Mouse (Mus musculus) limb, embryonic 13.5 days (tissue): ENCODE measurements around the gene Grip1. TPM values are rescaled to one million over a fixed set of nuclear protein-coding genes. Genes with fewer than 3 reads are reported as not detected.
A peak's percentile ranks its signal among the peaks of the same experiment; 100 is the strongest.

Experiments
- ATAC-seq: fragments of 200-750 bp; cut with Nextera tagmentation; 2 replicates; pipeline ENCODE4 v1.8.0; 2017; ENCODE audit warnings: low read depth, moderate number of reproducible peaks, moderate TSS enrichment; ENCODE audit not compliant: low FRiP score
- H3K27ac ChIP-seq: fragments of 300-500 bp; sonication (generic); 2 replicates; pipeline ENCODE4 v1.5.1; 2015; ENCODE audit warnings: inconsistent platforms, mild to moderate bottlenecking, moderate library complexity
- H3K27me3 ChIP-seq: fragments of 300-500 bp; sonication (generic); 2 replicates; pipeline ENCODE4 v1.6.1; 2015; ENCODE audit warnings: mild to moderate bottlenecking, inconsistent platforms
- H3K36me3 ChIP-seq: fragments of 300-500 bp; sonication (generic); 2 replicates; pipeline ENCODE4 v1.6.1; 2015; ENCODE audit warnings: inconsistent platforms, mild to moderate bottlenecking, moderate library complexity
- H3K4me1 ChIP-seq: fragments of 300-500 bp; sonication (generic); 2 replicates; pipeline ENCODE4 v1.6.1; 2015; ENCODE audit warnings: inconsistent platforms
- H3K4me2 ChIP-seq: fragments of 300-500 bp; sonication (generic); replicated peaks from 2 replicates; pipeline ENCODE4 v1.6.1; 2015; ENCODE audit warnings: inconsistent platforms, mild to moderate bottlenecking, moderate library complexity
- H3K4me3 ChIP-seq: fragments of 300-500 bp; sonication (generic); 2 replicates; pipeline ENCODE4 v1.5.1; 2015; ENCODE audit warnings: moderate library complexity, mild to moderate bottlenecking, inconsistent platforms
- H3K9ac ChIP-seq: fragments of 300-500 bp; sonication (generic); 2 replicates; pipeline ENCODE4 v1.6.1; 2015; ENCODE audit warnings: mild to moderate bottlenecking, inconsistent platforms
- H3K9me3 ChIP-seq: fragments of 300-500 bp; sonication (generic); 2 replicates; pipeline ENCODE4 v1.6.1; 2016; ENCODE audit warnings: inconsistent platforms
- WGBS: fragments of 180-500 bp; shearing (Covaris S2); methylation state at CpG from one replicate; pipeline ENCODE4 v1.1.7; 2015; 5-methylcytosine and 5-hydroxymethylcytosine counted together
- polyA plus RNA-seq: library from polyadenylated mRNA; unstranded; fragments of >200 nt; fragmentation: Nextera tagmentation; extraction: Ambion mirVana; gene quantifications from 2 replicates; pipeline ENCODE4 v1.2.1, GENCODE M21; 2015

Grip1 gene
- polyA plus RNA-seq, 1 experiment from 2014 or later: 5.1 TPM

- H3K36me3 ChIP-seq: peaks cover 9% of the 10 kb centered on the region; the same call in 1 of the 2 replicates
- no peak for ATAC-seq
- H3K27me3 ChIP-seq: no peaks in the 10 kb centered on the region
- no peak overlapping the region for H3K4me3 ChIP-seq
- no peak overlapping the region for H3K27ac ChIP-seq
- 83% methylated on average over 24 of the region's 24 CpGs for WGBS
- peaks cover 5% of the 10 kb centered on the region; the same call in 1 of the 2 replicates for H3K9me3 ChIP-seq
- no peaks in the 10 kb centered on the region for H3K4me1 ChIP-seq
- no peak overlapping the region for H3K4me2 ChIP-seq
- no peak overlapping the region for H3K9ac ChIP-seq
These were observed 607.9 kb downstream of the Grip1 start for GRCm38 (mm10) chr10:120061238-120062130.

DNA sequence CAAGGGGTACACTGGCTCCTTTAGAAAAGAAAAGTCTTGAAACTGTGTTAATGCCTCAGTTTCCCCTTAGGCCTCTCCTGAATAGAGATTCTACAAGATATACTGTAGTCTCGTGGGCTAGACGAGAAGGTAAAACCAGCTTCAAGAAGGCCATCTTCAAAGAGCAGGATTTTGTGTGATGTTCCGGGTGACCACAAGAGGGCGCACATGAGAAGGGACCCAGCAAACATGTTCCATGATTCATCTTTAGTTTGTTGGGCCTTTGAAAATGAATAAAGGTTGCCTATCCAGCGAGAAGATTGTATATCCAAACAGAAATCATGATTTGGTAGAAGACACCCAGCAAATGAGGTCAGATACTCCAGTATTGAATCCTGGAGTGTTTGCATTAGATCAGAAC lies 610.8 kb downstream of the Grip1 start:
- H3K4me3 ChIP-seq: no peak overlapping the region
- ATAC-seq: no peak
- no peaks in the 10 kb centered on the region for H3K9me3 ChIP-seq
- no peak overlapping the region for H3K27ac ChIP-seq
- H3K4me1 ChIP-seq: no peaks in the 10 kb centered on the region
- WGBS: 22% methylated on average over 5 of the region's 5 CpGs
- no peak overlapping the region for H3K9ac ChIP-seq
- no peak overlapping the region for H3K4me2 ChIP-seq
- no peaks in the 10 kb centered on the region for H3K36me3 ChIP-seq
- no peaks in the 10 kb centered on the region for H3K27me3 ChIP-seq

- no peaks in the 10 kb centered on the region for H3K27me3 ChIP-seq
- H3K4me3 ChIP-seq: no peak overlapping the region
- H3K4me1 ChIP-seq: no peaks in the 10 kb centered on the region
- no peak overlapping the region for H3K27ac ChIP-seq
- no peak overlapping the region for H3K4me2 ChIP-seq
- WGBS: 97% methylated on average over 10 of the region's 10 CpGs
- no peak for ATAC-seq
- no peak overlapping the region for H3K9ac ChIP-seq
- H3K9me3 ChIP-seq: no peaks in the 10 kb centered on the region
- no peaks in the 10 kb centered on the region for H3K36me3 ChIP-seq
These were observed 612.7 kb downstream of the Grip1 start for GRCm38 (mm10) chr10:120066319-120066718.

DNA sequence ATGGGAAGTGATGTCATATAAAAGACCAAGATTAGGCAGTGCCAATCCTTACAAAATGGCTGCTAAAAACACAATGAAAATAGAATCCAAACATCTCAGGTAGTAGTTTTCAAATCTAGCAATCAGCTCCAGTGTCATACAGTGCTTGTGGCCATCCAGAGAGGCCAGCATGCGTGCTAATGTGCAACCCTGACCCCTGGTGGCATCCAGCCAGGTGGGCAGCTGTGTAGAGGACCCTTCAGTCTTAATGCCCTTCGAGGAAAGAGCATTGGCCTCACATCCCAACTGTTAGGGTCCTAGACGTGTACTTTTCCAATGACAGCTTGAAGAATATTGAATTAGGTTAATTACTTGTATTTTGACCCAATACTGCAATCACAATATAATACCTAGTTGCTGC lies 624.2 kb downstream of the Grip1 start:
- 77% methylated on average over 3 of the region's 3 CpGs for WGBS
- H3K27ac ChIP-seq: no peak overlapping the region
- H3K4me1 ChIP-seq: no peaks in the 10 kb centered on the region
- H3K4me2 ChIP-seq: no peak overlapping the region
- ATAC-seq: no peak
- no peaks in the 10 kb centered on the region for H3K9me3 ChIP-seq
- H3K4me3 ChIP-seq: no peak overlapping the region
- no peaks in the 10 kb centered on the region for H3K27me3 ChIP-seq
- H3K9ac ChIP-seq: no peak overlapping the region
- peaks cover 28% of the 10 kb centered on the region for H3K36me3 ChIP-seq

DNA sequence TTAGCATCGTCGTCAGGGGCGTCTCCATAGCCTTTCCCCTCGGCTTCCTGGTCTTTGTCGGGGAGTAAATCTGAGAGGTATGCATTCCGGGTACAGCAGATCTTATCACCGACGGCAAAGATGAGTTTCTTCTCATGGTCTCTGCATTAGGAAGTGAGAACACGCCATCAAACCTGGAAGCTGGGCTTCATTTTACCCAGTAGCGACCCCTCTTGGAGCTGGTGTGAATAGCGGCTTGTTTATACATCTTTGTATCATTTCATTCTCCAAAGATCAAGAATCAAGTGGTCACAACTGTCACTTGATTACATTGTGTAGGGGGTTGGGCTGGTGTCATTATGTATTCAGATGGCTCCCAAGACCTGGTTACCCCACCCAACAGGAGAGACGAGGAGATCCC lies 638.9 kb downstream of the Grip1 start:
- WGBS: 89% methylated on average over 12 of the region's 12 CpGs
- no peak for ATAC-seq

GRCm38 (mm10) chr10:120095136-120095535 lies 641.5 kb downstream of the Grip1 start:
- no peaks in the 10 kb centered on the region for H3K27me3 ChIP-seq
- no peak overlapping the region for H3K27ac ChIP-seq
- no peak overlapping the region for H3K4me2 ChIP-seq
- H3K36me3 ChIP-seq: peaks cover 65% of the 10 kb centered on the region
- ATAC-seq: no peak
- H3K4me3 ChIP-seq: no peak overlapping the region
- WGBS: 82% methylated on average over 9 of the region's 9 CpGs
- no peak overlapping the region for H3K9ac ChIP-seq
- no peaks in the 10 kb centered on the region for H3K4me1 ChIP-seq
- no peaks in the 10 kb centered on the region for H3K9me3 ChIP-seq

More for the DNA sequence above, 638.9 kb downstream of the Grip1 start:
- no peak overlapping the region for H3K9ac ChIP-seq
- no peaks in the 10 kb centered on the region for H3K9me3 ChIP-seq
- H3K36me3 ChIP-seq: peaks cover 77% of the 10 kb centered on the region
- H3K4me2 ChIP-seq: no peak overlapping the region
- H3K27me3 ChIP-seq: no peaks in the 10 kb centered on the region
- H3K4me1 ChIP-seq: no peaks in the 10 kb centered on the region
- no peak overlapping the region for H3K4me3 ChIP-seq
- no peak overlapping the region for H3K27ac ChIP-seq

DNA sequence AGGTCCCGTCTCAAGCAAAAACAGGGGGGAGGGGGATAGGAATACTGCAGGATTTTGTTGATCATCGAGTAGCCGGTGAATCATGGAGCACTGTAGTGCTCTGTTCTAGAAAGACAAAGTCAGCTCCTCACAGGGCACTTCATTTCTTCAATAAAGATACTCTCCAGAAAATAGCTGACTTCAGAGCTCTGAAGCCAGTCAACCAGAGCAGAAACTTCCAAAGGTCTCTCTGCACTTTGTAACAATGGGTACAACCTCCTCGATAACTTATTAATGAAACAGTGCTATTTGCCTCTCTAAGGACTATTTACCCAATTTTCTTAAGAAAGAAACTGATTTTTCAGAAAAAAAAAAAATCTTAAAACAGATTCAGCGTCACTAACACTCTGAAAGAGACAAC lies 642.1 kb downstream of the Grip1 start:
- no peak overlapping the region for H3K4me2 ChIP-seq
- H3K36me3 ChIP-seq: peaks cover 69% of the 10 kb centered on the region
- no peak overlapping the region for H3K4me3 ChIP-seq
- no peak overlapping the region for H3K9ac ChIP-seq
- 96% methylated on average over 5 of the region's 5 CpGs for WGBS
- H3K9me3 ChIP-seq: no peaks in the 10 kb centered on the region
- H3K4me1 ChIP-seq: no peaks in the 10 kb centered on the region
- no peaks in the 10 kb centered on the region for H3K27me3 ChIP-seq
- ATAC-seq: no peak
- H3K27ac ChIP-seq: no peak overlapping the region

DNA sequence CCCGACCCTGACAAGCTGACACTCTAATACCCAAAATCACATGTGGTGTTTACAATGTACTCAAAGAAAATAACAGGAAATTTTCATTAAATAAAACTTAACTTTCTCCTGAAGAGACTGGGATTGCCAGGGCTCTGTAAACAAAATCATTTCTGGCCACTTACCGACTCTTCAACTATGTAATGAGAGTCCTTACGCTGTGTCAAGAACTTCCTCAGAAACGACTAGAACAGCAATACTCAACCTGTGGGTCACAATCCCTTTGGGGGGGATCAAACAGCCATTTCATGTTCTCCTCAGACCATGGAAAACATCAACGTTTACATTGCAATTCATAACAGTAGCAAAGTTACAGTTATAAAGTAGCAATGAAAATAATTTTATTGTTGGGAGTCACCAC lies 643.9 kb downstream of the Grip1 start:
- no peak overlapping the region for H3K4me2 ChIP-seq
- no peak overlapping the region for H3K27ac ChIP-seq
- ATAC-seq: no peak
- H3K9me3 ChIP-seq: no peaks in the 10 kb centered on the region
- H3K36me3 ChIP-seq: peaks cover 59% of the 10 kb centered on the region
- no peaks in the 10 kb centered on the region for H3K4me1 ChIP-seq
- no peaks in the 10 kb centered on the region for H3K27me3 ChIP-seq
- no peak overlapping the region for H3K9ac ChIP-seq
- WGBS: 83% methylated on average over 5 of the region's 5 CpGs
- no peak overlapping the region for H3K4me3 ChIP-seq

- Histone ChIP-seq H3K9ac (no peak overlapping the region), H3K27me3 (no peaks in the 10 kb centered on the region), H3K4me2 (no peak overlapping the region), H3K9me3 (no peaks in the 10 kb centered on the region), H3K27ac (no peak overlapping the region), H3K36me3 (peaks cover 60% of the 10 kb centered on the region), H3K4me3 (no peak overlapping the region), H3K4me1 (no peaks in the 10 kb centered on the region)
- WGBS: 89% methylated on average over 1 of the region's 1 CpGs
- ATAC-seq: no peak
These were observed 647.2 kb downstream of the Grip1 start for GRCm38 (mm10) chr10:120100806-120101205.

DNA sequence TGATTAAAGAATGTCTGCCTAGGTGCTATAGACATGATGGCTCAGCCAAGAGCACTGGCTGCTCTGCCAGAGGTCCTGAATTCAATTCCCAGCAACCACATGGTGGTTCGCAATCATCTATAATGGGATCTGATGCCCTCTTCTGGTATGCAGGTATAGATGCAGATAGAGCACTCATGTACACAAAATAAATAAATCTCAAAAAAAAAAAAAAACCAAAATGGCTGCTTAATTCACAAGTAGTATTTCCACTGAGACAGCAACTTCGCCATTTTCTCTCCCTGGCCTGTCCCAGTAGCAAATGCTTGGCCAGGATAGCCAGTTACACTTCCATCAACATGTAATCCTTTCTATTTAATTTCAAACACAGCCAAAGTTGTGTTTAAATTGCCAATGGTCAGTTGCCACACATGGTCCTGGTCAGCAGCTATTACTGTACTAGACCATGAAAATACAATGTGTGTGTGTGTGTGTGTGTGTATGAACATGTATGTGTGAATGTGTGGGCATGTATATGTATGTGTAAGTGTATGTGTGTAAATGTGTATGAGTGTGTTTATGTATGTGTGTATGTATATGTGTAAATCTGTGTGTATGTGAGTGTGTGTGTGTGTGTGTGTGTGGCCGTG lies 658.2 kb downstream of the Grip1 start:
- Histone ChIP-seq H3K4me3 (peak overlapping the region; percentile 70), H3K4me2 (peak overlapping the region; percentile 79), H3K36me3 (peaks cover 15% of the 10 kb centered on the region), H3K9me3 (no peaks in the 10 kb centered on the region), H3K27me3 (no peaks in the 10 kb centered on the region), H3K9ac (peak overlapping the region; percentile 78), H3K27ac (no peak overlapping the region), H3K4me1 (peaks cover 10% of the 10 kb centered on the region; the same call in 1 of the 2 replicates)
- no peak for ATAC-seq
- 82% methylated on average over 3 of the region's 3 CpGs for WGBS

GRCm38 (mm10) chr10:120112507-120113396 lies 659.1 kb downstream of the Grip1 start, which contains the start of gene Helb:
Helb (minus strand) TSS chr10:120112987.
- Histone ChIP-seq H3K9me3 (no peaks in the 10 kb centered on the region), H3K27me3 (no peaks in the 10 kb centered on the region), H3K9ac (peak within 1 kb of the TSS; percentile 78), H3K4me2 (peak within 1 kb of the TSS; percentile 79), H3K36me3 (peaks cover 8% of the 10 kb centered on the region; the same call in 1 of the 2 replicates), H3K27ac (peak within 1 kb of the TSS; percentile 55; the same call in 1 of the 2 replicates), H3K4me3 (peak within 1 kb of the TSS; percentile 70), H3K4me1 (peaks cover 10% of the 10 kb centered on the region; the same call in 1 of the 2 replicates)
- ATAC-seq: peak; percentile 98
- WGBS: under 1% methylated on average over 55 of the region's 55 CpGs
